Mouse (Mus musculus) liver, embryonic 16.5 days (tissue): ENCODE measurements at regions not wholly inside any gene's neighbourhood (a gene's known extent, or its start where the extent isn't known, plus 50 kb on each side); places are given as distances from the start of the nearest gene placed in this dataset.

ENCODE experiments used
- ATAC-seq: fragments of 200-750 bp; cut with Nextera tagmentation; 2 replicates; pipeline ENCODE4 v1.8.0; 2017; ENCODE audit warnings: low read depth, mild to moderate bottlenecking, moderate number of reproducible peaks, moderate library complexity
- H3K27ac ChIP-seq: fragments of 300-500 bp; sonication (generic); 2 replicates; pipeline ENCODE4 v1.5.1; 2014; ENCODE audit warnings: mild to moderate bottlenecking, low read length
- H3K27me3 ChIP-seq: fragments of 300-500 bp; sonication (generic); 2 replicates; pipeline ENCODE4 v1.6.1; 2014; ENCODE audit warnings: low read depth, low read length, mixed read lengths; ENCODE audit not compliant: control insufficient read depth, insufficient read depth
- H3K36me3 ChIP-seq: fragments of 300-500 bp; sonication (generic); 2 replicates; pipeline ENCODE4 v1.6.1; 2014; ENCODE audit warnings: mild to moderate bottlenecking; ENCODE audit not compliant: control insufficient read depth, insufficient read depth
- H3K4me1 ChIP-seq: fragments of 300-500 bp; sonication (generic); 2 replicates; pipeline ENCODE4 v1.6.1; 2014; ENCODE audit warnings: low read depth, low read length, mixed read lengths; ENCODE audit not compliant: control insufficient read depth
- H3K4me2 ChIP-seq: fragments of 300-500 bp; sonication (generic); 2 replicates; pipeline ENCODE4 v1.6.1; 2014; ENCODE audit warnings: low read depth, low read length, mixed read lengths
- H3K4me3 ChIP-seq: fragments of 300-500 bp; sonication (generic); 2 replicates; pipeline ENCODE4 v1.5.1; 2014; ENCODE audit warnings: low read depth, mild to moderate bottlenecking, low read length
- H3K9ac ChIP-seq: fragments of 300-500 bp; sonication (generic); 2 replicates; pipeline ENCODE4 v1.6.1; 2014; ENCODE audit warnings: low read depth, low read length
- H3K9me3 ChIP-seq: fragments of 300-500 bp; sonication (generic); replicated peaks from 2 replicates; pipeline ENCODE4 v1.6.1; 2016; ENCODE audit warnings: low read length; ENCODE audit not compliant: control insufficient read depth
- WGBS: fragments of 180-500 bp; shearing (Covaris S2); extraction: QIAGEN DNeasy Blood & Tissue Kit; methylation state at CpG from one replicate; pipeline ENCODE4 v1.1.7; 2014; ENCODE audit not compliant: insufficient replicate concordance; 5-methylcytosine and 5-hydroxymethylcytosine counted together

- WGBS, result 39% methylated on average over 2 of the region's 2 CpGs
- ATAC-seq, result no peak
- H3K9me3 ChIP-seq, result no peaks in the 10 kb centered on the region
Observed at GRCm38 (mm10) chr4:32140068-32140467, 98.5 kb upstream of the Bach2 start.

DNA sequence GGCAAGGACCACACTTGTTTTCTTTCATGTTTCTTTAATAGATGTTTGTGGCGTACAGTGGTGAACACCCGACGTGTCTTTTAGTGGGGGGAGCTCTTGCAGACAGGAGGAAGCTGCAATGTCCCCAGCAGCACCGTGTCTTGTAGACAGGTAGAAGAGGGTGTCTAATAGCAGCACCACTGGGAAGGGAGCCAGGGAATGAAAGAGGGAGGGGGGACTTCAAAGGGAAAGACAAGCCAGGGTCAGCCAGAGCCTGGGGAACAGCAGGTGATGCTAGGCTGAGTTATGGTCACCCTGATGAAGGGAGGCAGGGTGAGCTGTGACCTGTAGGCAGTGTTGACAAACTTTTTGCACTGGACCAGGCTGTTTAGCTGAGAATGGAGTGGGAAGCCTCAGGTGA is 96.4 kb upstream of the Bach2 start:
- H3K4me2 ChIP-seq, result no peak overlapping the region
- no peak for ATAC-seq
- H3K27ac ChIP-seq, result no peak overlapping the region
- no peaks in the 10 kb centered on the region for H3K36me3 ChIP-seq
- no peaks in the 10 kb centered on the region for H3K9me3 ChIP-seq
- no peak overlapping the region for H3K4me3 ChIP-seq
- 65% methylated on average over 4 of the region's 4 CpGs for WGBS
- no peak overlapping the region for H3K9ac ChIP-seq
- no peaks in the 10 kb centered on the region for H3K4me1 ChIP-seq
- H3K27me3 ChIP-seq, result no peaks in the 10 kb centered on the region

More at GRCm38 (mm10) chr4:32140068-32140467, 98.5 kb upstream of the Bach2 start:
- no peak overlapping the region for H3K4me3 ChIP-seq
- no peaks in the 10 kb centered on the region for H3K36me3 ChIP-seq
- H3K9ac ChIP-seq, result no peak overlapping the region
- no peak overlapping the region for H3K4me2 ChIP-seq
- H3K27me3 ChIP-seq, result no peaks in the 10 kb centered on the region
- no peaks in the 10 kb centered on the region for H3K4me1 ChIP-seq
- H3K27ac ChIP-seq, result no peak overlapping the region

- H3K27ac ChIP-seq, result no peak overlapping the region
- H3K9me3 ChIP-seq, result no peaks in the 10 kb centered on the region
- H3K4me2 ChIP-seq, result no peak overlapping the region
- H3K36me3 ChIP-seq, result no peaks in the 10 kb centered on the region
- H3K9ac ChIP-seq, result no peak overlapping the region
- H3K4me3 ChIP-seq, result no peak overlapping the region
- H3K27me3 ChIP-seq, result no peaks in the 10 kb centered on the region
- 23% methylated on average over 1 of the region's 1 CpGs for WGBS
- ATAC-seq, result no peak
- no peaks in the 10 kb centered on the region for H3K4me1 ChIP-seq
Observed at GRCm38 (mm10) chr4:32147146-32147545, 91.5 kb upstream of the Bach2 start.

DNA sequence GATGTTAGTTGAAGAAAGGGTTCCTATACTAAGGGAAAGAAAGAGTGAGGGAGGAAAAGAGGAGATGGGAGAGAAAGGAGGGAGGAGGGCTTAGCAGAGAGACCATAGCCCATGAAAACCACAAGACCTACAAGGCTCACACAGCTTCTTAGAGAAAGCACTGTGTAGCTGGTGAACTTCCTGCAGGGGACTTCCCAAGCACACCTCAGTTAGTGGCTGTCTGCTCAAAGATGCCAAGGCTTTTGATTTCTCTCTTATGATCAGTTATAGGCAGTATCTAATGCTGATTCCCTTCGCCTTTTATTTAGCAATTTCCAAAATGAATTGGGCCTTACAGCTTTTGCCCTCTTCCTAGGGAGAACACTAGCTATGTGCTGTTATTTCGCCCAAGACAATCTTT is 90.0 kb upstream of the Bach2 start:
- no peak overlapping the region for H3K27ac ChIP-seq
- no peak overlapping the region for H3K4me2 ChIP-seq
- WGBS, result 54% methylated on average over 2 of the region's 2 CpGs
- no peak overlapping the region for H3K4me3 ChIP-seq
- H3K27me3 ChIP-seq, result no peaks in the 10 kb centered on the region
- no peaks in the 10 kb centered on the region for H3K4me1 ChIP-seq
- H3K9me3 ChIP-seq, result no peaks in the 10 kb centered on the region
- H3K9ac ChIP-seq, result no peak overlapping the region
- no peaks in the 10 kb centered on the region for H3K36me3 ChIP-seq
- ATAC-seq, result no peak

DNA sequence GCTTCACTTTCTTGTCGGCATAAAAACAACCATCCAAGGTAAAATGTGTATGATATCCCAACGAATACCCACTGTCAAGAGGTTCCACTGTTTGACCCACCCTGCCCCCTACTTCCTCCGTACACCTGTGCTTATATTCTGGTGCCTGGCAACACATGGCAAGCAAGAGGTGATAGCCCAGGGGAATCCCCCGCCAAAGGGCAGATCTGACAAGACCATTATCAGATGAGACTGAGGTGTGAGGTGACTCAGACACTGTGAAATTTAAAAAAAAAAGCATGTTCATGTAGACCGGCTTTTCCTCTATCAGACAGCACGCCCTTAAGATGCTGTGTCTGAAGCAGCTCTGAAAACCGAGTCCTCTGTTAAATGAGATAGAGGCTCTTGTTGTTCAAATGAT is 89.4 kb upstream of the Bach2 start:
- no peak overlapping the region for H3K27ac ChIP-seq
- 62% methylated on average over 7 of the region's 7 CpGs for WGBS

DNA sequence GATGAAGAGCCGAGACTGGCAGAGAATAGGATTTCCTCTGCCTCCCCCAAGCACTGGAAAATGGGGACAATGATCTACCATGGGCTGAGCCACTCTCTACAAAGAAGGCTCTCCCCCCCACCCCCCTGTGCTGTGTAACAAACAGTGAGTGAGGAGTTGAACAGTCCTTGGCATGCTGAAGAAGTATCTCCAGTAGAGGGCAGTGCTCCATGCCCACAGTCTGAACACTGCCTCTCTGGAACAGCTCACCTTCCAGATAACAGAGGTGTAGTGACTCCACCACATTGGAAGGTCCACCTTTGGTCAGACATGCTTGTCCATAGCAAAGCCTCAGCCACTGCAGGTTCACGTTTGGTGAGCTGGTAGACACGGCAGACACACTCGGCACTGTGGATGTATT is 85.2 kb upstream of the Bach2 start:
- Histone ChIP-seq H3K36me3 (no peaks in the 10 kb centered on the region), H3K4me3 (no peak overlapping the region), H3K4me2 (no peak overlapping the region), H3K9ac (no peak overlapping the region), H3K4me1 (no peaks in the 10 kb centered on the region), H3K27ac (no peak overlapping the region), H3K9me3 (no peaks in the 10 kb centered on the region), H3K27me3 (no peaks in the 10 kb centered on the region)
- peak; percentile 62; the same call in 1 of the 2 replicates for ATAC-seq
- 56% methylated on average over 4 of the region's 4 CpGs for WGBS

More for the DNA sequence above, 89.4 kb upstream of the Bach2 start:
- H3K36me3 ChIP-seq, result no peaks in the 10 kb centered on the region
- no peak overlapping the region for H3K9ac ChIP-seq
- ATAC-seq, result no peak
- H3K4me1 ChIP-seq, result no peaks in the 10 kb centered on the region
- H3K27me3 ChIP-seq, result no peaks in the 10 kb centered on the region
- no peak overlapping the region for H3K4me2 ChIP-seq
- H3K9me3 ChIP-seq, result no peaks in the 10 kb centered on the region
- H3K4me3 ChIP-seq, result no peak overlapping the region

DNA sequence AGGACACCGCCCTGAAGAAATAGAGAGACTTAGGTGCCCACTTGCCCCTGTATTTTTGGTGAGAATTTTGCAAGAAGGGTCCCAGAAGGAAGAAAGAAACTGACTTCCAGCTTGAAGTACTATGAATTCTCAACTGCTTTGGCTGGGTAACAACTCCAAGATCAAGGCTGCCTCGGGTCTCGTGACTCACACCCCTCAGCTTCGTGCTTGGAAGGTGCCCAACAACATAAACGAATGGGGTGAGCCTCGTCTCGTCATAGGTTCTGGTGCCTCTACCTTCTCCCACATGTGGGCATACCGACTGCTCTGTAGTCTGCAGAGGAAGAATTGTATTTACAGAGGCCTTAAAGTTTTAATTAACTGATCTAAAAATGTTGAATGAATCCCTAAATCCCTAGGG is 81.6 kb upstream of the Bach2 start:
- Histone ChIP-seq H3K27me3 (no peaks in the 10 kb centered on the region), H3K36me3 (no peaks in the 10 kb centered on the region), H3K9me3 (no peaks in the 10 kb centered on the region), H3K9ac (no peak overlapping the region), H3K27ac (no peak overlapping the region), H3K4me3 (no peak overlapping the region), H3K4me2 (no peak overlapping the region), H3K4me1 (peaks cover 5% of the 10 kb centered on the region)
- 66% methylated on average over 8 of the region's 8 CpGs for WGBS
- no peak for ATAC-seq

DNA sequence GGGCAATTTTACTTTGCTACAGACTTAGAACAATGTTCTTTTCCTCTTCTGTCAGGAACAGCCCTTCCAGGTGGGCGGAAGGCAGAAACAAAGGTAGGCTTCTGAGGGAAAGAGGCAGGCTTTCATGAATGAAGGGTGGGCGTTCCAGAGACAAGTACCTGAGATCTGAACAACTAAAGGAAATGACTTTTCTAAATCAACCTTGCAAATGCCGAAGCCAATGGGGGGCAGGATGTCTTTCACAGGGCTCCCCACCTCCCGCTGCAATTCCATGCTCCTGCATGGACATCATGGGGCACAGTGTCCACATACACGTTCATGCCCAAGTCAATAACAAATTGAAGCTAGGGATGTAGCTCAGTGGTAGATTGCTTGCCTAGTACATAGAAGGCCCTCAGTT is 80.2 kb upstream of the Bach2 start:
- Histone ChIP-seq H3K27me3 (no peaks in the 10 kb centered on the region), H3K36me3 (no peaks in the 10 kb centered on the region), H3K4me1 (peaks cover 5% of the 10 kb centered on the region), H3K9ac (no peak overlapping the region), H3K27ac (no peak overlapping the region), H3K4me2 (no peak overlapping the region), H3K4me3 (no peak overlapping the region), H3K9me3 (no peaks in the 10 kb centered on the region)
- no peak for ATAC-seq
- WGBS, result 59% methylated on average over 5 of the region's 5 CpGs

GRCm38 (mm10) chr4:32158886-32159285 is 79.7 kb upstream of the Bach2 start:
- no peaks in the 10 kb centered on the region for H3K27me3 ChIP-seq
- no peaks in the 10 kb centered on the region for H3K9me3 ChIP-seq
- ATAC-seq, result no peak
- no peak overlapping the region for H3K4me3 ChIP-seq
- 58% methylated on average over 4 of the region's 4 CpGs for WGBS
- H3K9ac ChIP-seq, result no peak overlapping the region
- no peaks in the 10 kb centered on the region for H3K36me3 ChIP-seq
- H3K4me1 ChIP-seq, result peaks cover 5% of the 10 kb centered on the region
- no peak overlapping the region for H3K4me2 ChIP-seq
- no peak overlapping the region for H3K27ac ChIP-seq

DNA sequence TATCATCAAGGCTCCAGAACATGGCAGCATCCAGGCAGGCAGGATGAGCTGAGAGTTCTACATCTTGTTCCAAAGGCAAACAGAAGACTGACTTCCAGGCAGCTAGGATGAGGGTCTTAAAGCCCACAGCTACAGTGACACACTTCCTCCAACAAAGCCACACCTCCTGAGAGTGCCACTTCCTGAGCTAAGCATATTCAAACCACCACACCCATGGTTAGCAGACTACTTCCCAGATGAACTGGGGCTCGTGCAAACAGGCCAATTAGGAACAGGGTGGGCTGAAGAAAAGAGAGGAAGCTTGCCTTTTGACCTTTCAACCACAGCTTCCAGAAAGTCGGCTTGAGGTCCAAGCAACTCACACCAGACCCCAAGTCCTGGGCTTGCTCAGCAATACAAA is 77.8 kb upstream of the Bach2 start:
- Histone ChIP-seq H3K27ac (no peak overlapping the region), H3K4me2 (no peak overlapping the region), H3K4me1 (peaks cover 5% of the 10 kb centered on the region), H3K9me3 (no peaks in the 10 kb centered on the region), H3K36me3 (no peaks in the 10 kb centered on the region), H3K9ac (no peak overlapping the region), H3K4me3 (no peak overlapping the region), H3K27me3 (no peaks in the 10 kb centered on the region)
- 28% methylated on average over 2 of the region's 2 CpGs for WGBS
- ATAC-seq, result peak; percentile 37; the same call in 1 of the 2 replicates
